Comparison of ENCODE assay signal across 18 mouse cellular contexts in genomic region chr5:127253263-127253662, GRCm38 (mm10). TPM values are rescaled to one million over a fixed set of nuclear protein-coding genes. Genes with fewer than 3 reads are reported as not detected.
DNase-seq lines count a peak whose midpoint lies in the region; ATAC-seq and TF ChIP-seq lines count a peak whose summit lies in the region.
"Had no signal": no experiment of that assay in that cellular context is flagged by ENCODE, and none has a peak within 500 bp of the region (broad histone marks: within the 10 kb centered on the region; RNA-seq: fewer than 3 reads in every experiment).

No protein-coding gene starts in this region.

- no peak; the same call in 1 of the 2 replicates for TF ChIP-seq RAD21 in MEL (IDR thresholded peaks at IDR 0.05; ENCODE audit: low read depth, low read length)

- no peak overlapping the region for H3K4me2 ChIP-seq in lung, postnatal 0 days (replicated peaks; ENCODE audit: low read depth, low read length)
- H3K4me2 ChIP-seq: hindbrain, embryonic 12.5 days; limb, embryonic 12.5 days had no signal

- H3K27me3 ChIP-seq in heart, adult 2 months (ENCODE audit: control insufficient read depth, insufficient read depth, low read length), result no peaks in the 10 kb centered on the region
- no peaks in the 10 kb centered on the region for H3K27me3 ChIP-seq in lung, postnatal 0 days (replicated peaks; ENCODE audit: insufficient read depth, low read length)
- no peaks in the 10 kb centered on the region for H3K27me3 ChIP-seq in MEL (ENCODE audit: control insufficient read depth in 1 of 2, insufficient read depth in 2 of 2, low read length in 2 of 2)
- H3K27me3 ChIP-seq: hindbrain, embryonic 12.5 days; limb, embryonic 12.5 days had no signal

- H3K36me3 ChIP-seq in heart, adult 2 months (ENCODE audit: control insufficient read depth, insufficient read depth, low read length), result no peaks in the 10 kb centered on the region
- H3K36me3 ChIP-seq in lung, postnatal 0 days (ENCODE audit: insufficient read depth, low read length), result no peaks in the 10 kb centered on the region
- H3K36me3 ChIP-seq in MEL (ENCODE audit: control insufficient read depth in 1 of 2, insufficient read depth in 2 of 2, low read length in 2 of 2), result no peaks in the 10 kb centered on the region
- H3K36me3 ChIP-seq: G1E had no signal

- no peak overlapping the region for H3K4me3 ChIP-seq in heart, adult 2 months
- no peak overlapping the region for H3K4me3 ChIP-seq in lung, adult 2 months (replicated peaks; ENCODE audit: extremely low read depth, low read depth, low read length)
- H3K4me3 ChIP-seq in lung, postnatal 0 days (ENCODE audit: low read depth, low read length), result no peak overlapping the region
- H3K4me3 ChIP-seq in MEL (ENCODE audit: control insufficient read depth in 1 of 2, insufficient read depth in 1 of 2, low read depth in 2 of 2, low read length in 2 of 2), result no peak overlapping the region
- H3K4me3 ChIP-seq: embryonic facial prominence, embryonic 10.5 days; hindbrain, embryonic 12.5 days; limb, embryonic 12.5 days had no signal

- H3K9ac ChIP-seq in heart, adult 2 months (ENCODE audit: low read depth, low read length), result no peak overlapping the region
- no peak overlapping the region for H3K9ac ChIP-seq in lung, postnatal 0 days (replicated peaks; ENCODE audit: low read depth)
- no peak overlapping the region for H3K9ac ChIP-seq in MEL (ENCODE audit: control insufficient read depth, low read depth, low read length, poor library complexity, severe bottlenecking)
- H3K9ac ChIP-seq: hindbrain, embryonic 12.5 days; limb, embryonic 12.5 days had no signal

- DNase-seq in heart, adult 2 months, result no peak
- no peak for DNase-seq in heart, adult 9 months (ENCODE audit: low spot score in 2 of 2)
- DNase-seq in lung, adult 2 months, result no peak
- no peak for DNase-seq in lung, postnatal 0 days (ENCODE audit: low spot score)
- DNase-seq in MEL (ENCODE audit: low read depth, low spot score), result peak; percentile 10
- DNase-seq in testis, postnatal 10 days (ENCODE audit: low spot score), result peak; percentile 53
- DNase-seq: adrenal gland, adult 8-10 months; cerebellum, adult 11-12 months; heart, adult 18-20 months; kidney, postnatal 10 days; midbrain, embryonic 14.5 days had no signal

- TF ChIP-seq EP300 in heart, adult 2 months (IDR thresholded peaks at IDR 0.05; ENCODE audit: insufficient read depth, low read depth, low read length), result no peak
- TF ChIP-seq EP300 in lung, postnatal 0 days (IDR thresholded peaks at IDR 0.05), result no peak
- no peak for TF ChIP-seq EP300 in MEL (IDR thresholded peaks at IDR 0.05; ENCODE audit: low read depth in 1 of 2, low read length in 2 of 2)

- no peaks in the 10 kb centered on the region for H3K4me1 ChIP-seq in heart, adult 2 months (ENCODE audit: control insufficient read depth, insufficient read depth, low read length)
- H3K4me1 ChIP-seq in lung, adult 2 months (ENCODE audit: control insufficient read depth, insufficient read depth, low read length), result no peaks in the 10 kb centered on the region
- no peaks in the 10 kb centered on the region for H3K4me1 ChIP-seq in lung, postnatal 0 days (ENCODE audit: insufficient read depth, low read depth, low read length)
- H3K4me1 ChIP-seq in MEL (ENCODE audit: control insufficient read depth in 1 of 2, insufficient read depth in 2 of 2, low read length in 2 of 2), result no peaks in the 10 kb centered on the region
- H3K4me1 ChIP-seq: hindbrain, embryonic 12.5 days had no signal

- H3K27ac ChIP-seq in heart, adult 2 months, result no peak overlapping the region
- no peak overlapping the region for H3K27ac ChIP-seq in lung, postnatal 0 days (ENCODE audit: low read length)
- H3K27ac ChIP-seq in MEL (ENCODE audit: control insufficient read depth, low read depth, low read length), result no peak overlapping the region
- H3K27ac ChIP-seq: embryonic facial prominence, embryonic 10.5 days; hindbrain, embryonic 12.5 days; limb, embryonic 12.5 days; macrophage had no signal

- no peaks in the 10 kb centered on the region for H3K79me2 ChIP-seq in heart, adult 2 months (replicated peaks; ENCODE audit: control insufficient read depth, insufficient read depth, low read length)
- no peaks in the 10 kb centered on the region for H3K79me2 ChIP-seq in MEL (ENCODE audit: control insufficient read depth, insufficient read depth, low read length, poor library complexity)

- H3K9me3 ChIP-seq in lung, postnatal 0 days (ENCODE audit: low read length), result no peaks in the 10 kb centered on the region
- H3K9me3 ChIP-seq in MEL (replicated peaks; ENCODE audit: insufficient read depth, low read length), result no peaks in the 10 kb centered on the region
- H3K9me3 ChIP-seq: hindbrain, embryonic 12.5 days had no signal

- peak; percentile 24; the same call in 1 of the 2 replicates for TF ChIP-seq CTCF in heart, adult 2 months (IDR thresholded peaks at IDR 0.05)
- 0 out of 2 replicates have a peak, but pooled peaks have one; percentile 2 for TF ChIP-seq CTCF in lung, adult 2 months (IDR thresholded peaks at IDR 0.05; ENCODE audit: insufficient read depth, low read length)
- TF ChIP-seq CTCF in lung, postnatal 0 days (IDR thresholded peaks at IDR 0.05), result no peak; the same call in 1 of the 2 replicates
- TF ChIP-seq CTCF in MEL (IDR thresholded peaks at IDR 0.05 in 2 of 3, conservative IDR thresholded peaks at IDR 0.05 in 1 of 3; ENCODE audit: control insufficient read depth in 1 of 3, insufficient read depth in 1 of 3, low read depth in 2 of 3, low read length in 3 of 3, poor library complexity in 1 of 3, severe bottlenecking in 1 of 3), result peak in 2 of 3 experiments; percentile 24 to 29; a peak in 3 of 6 replicates

- intact Hi-C loops in heart, adult 2 months (cut with DNase I), result no loop called here

- ATAC-seq in lung, postnatal 0 days, result no peak
- ATAC-seq in megakaryocyte progenitor cell, adult 5-6 weeks (replicated peaks; ENCODE audit: poor library complexity), result no peak
- ATAC-seq: forebrain, embryonic 14.5 days had no signal

- TF ChIP-seq POLR2A in heart, adult 2 months (IDR thresholded peaks at IDR 0.05; ENCODE audit: insufficient read depth, low read depth, low read length), result no peak
- no peak for TF ChIP-seq POLR2A in lung, adult 2 months (IDR thresholded peaks at IDR 0.05; ENCODE audit: borderline replicate concordance, extremely low read depth, low read depth, low read length)
- no peak for TF ChIP-seq POLR2A in MEL (IDR thresholded peaks at IDR 0.05; ENCODE audit: control insufficient read depth in 1 of 2, insufficient read depth in 1 of 2, low read depth in 1 of 2, low read length in 2 of 2, poor library complexity in 1 of 2)

- 57% methylated on average over 2 of the region's 2 CpGs for WGBS in heart, adult 2 months
- WGBS in lung, adult 2 months, result 69% methylated on average over 2 of the region's 2 CpGs
- 58% methylated on average over 2 of the region's 2 CpGs for WGBS in lung, postnatal 0 days

TF ChIP-seq in MEL, 35 proteins besides CTCF, POLR2A, EP300 and RAD21:
- no peak for TF ChIP-seq NELFE (IDR thresholded peaks at IDR 0.05; ENCODE audit: low read depth, low read length)

RNA-seq across cellular contexts. Expression of gene Tmem132c, which starts 11.7 kb away (rescaled TPM):
- under 1 TPM in 1 of 2 experiments, not detected in 1; 0.14 TPM for total RNA-seq in heart, adult 2 months (2021)
- polyA plus RNA-seq in heart, adult 2 months (2012; rRNA removed), result 0.43 and 0.53 TPM in 2 replicates
- 13.8 TPM in 2 replicates for polyA plus RNA-seq in lung, adult 2 months (2012; rRNA removed)
- 11.1 and 11.8 TPM in 2 replicates for polyA plus RNA-seq in lung, postnatal 0 days (2015; fragmentation: Nextera tagmentation; extraction: Ambion mirVana)
- not detected in 2 replicates for total RNA-seq in MEL (2012; rRNA removed)
- polyA plus RNA-seq in MEL (2012; ENCODE audit: insufficient read depth in 1 of 2, insufficient read length in 2 of 2, low read depth in 1 of 2, low replicate concordance in 2 of 2, missing spikeins in 1 of 2), result not detected
- total RNA-seq in megakaryocyte progenitor cell, adult 5-6 weeks (2015), result not detected in 2 replicates
- not detected in 2 replicates for total RNA-seq in megakaryocyte progenitor cell, adult 5-6 weeks (2017)
- total RNA-seq: G1E had no signal
- polyA plus RNA-seq: G1E, macrophage had no signal

Comparison
In these comparisons a context has a peak if more than half of its experiments do, and no peak if none do; other contexts are left out.
1. DNase-seq: peak in MEL (single experiment) and testis, postnatal 10 days (single experiment); none in heart, adult 2 months (0 of 2), heart, adult 9 months (0 of 2), lung, adult 2 months (single experiment) and lung, postnatal 0 days (single experiment).